Mouse (Mus musculus) stomach, postnatal 0 days (tissue): ENCODE results near the gene Plekha1.

Source experiments
- CTCF ChIP-seq: IDR thresholded peaks from 2 replicates; pipeline ENCODE4 v1.5.1; 2016; ENCODE audit warnings: antibody characterized with exemption, low read depth, mild to moderate bottlenecking, moderate library complexity
- EP300 ChIP-seq: optimal IDR thresholded peaks from 2 replicates; pipeline ENCODE3; 2016; ENCODE audit warnings: antibody characterized with exemption

- TF ChIP-seq EP300: no peak
- TF ChIP-seq CTCF: no peak
Observed at GRCm38 (mm10) chr7:130847164-130847718, 18.3 kb upstream of the Plekha1 start.
